Mouse (Mus musculus) heart, adult 2 months (tissue): ENCODE data around the gene Ntf5.

Experiments used
- CTCF ChIP-seq: fragments of 200-600 bp; IDR thresholded peaks from 2 replicates; pipeline ENCODE4 v1.8.1; 2022; ENCODE audit warnings: antibody characterized with exemption, mild to moderate bottlenecking, moderate library complexity
- EP300 ChIP-seq: fragments of 200-500 bp; IDR thresholded peaks from 2 replicates; pipeline ENCODE4 v1.6.1; 2011; ENCODE audit warnings: low read depth, low read length, control low read depth; ENCODE audit not compliant: insufficient read depth
- POLR2A ChIP-seq: fragments of 200-500 bp; IDR thresholded peaks from 2 replicates; pipeline ENCODE4 v1.6.1; 2011; ENCODE audit warnings: mild to moderate bottlenecking, low read depth, low read length, control low read depth; ENCODE audit not compliant: insufficient read depth

- no peak for TF ChIP-seq CTCF
- TF ChIP-seq POLR2A = no peak
- TF ChIP-seq EP300 = no peak
Observed at GRCm38 (mm10) chr7:45456721-45457203, 43.3 kb downstream of the Ntf5 start.
